Mouse (Mus musculus): ENCODE results near the gene Mark3. TPM values are rescaled to one million over a fixed set of nuclear protein-coding genes. Genes with fewer than 3 reads are reported as not detected.
A peak's percentile ranks its signal among the peaks of the same experiment; 100 is the strongest.
"Not testable (repeated sequence)": the region's sequence is repeated elsewhere in the genome, so short reads cannot be mapped to it uniquely, and the experiment has no call there.

The Mark3 gene
- 100 to 1,000 TPM in 1 of 4 experiments, 10 to 100 TPM in 3; 89.3 to 107 (median 96.8) TPM for total RNA-seq (2022)

DNA sequence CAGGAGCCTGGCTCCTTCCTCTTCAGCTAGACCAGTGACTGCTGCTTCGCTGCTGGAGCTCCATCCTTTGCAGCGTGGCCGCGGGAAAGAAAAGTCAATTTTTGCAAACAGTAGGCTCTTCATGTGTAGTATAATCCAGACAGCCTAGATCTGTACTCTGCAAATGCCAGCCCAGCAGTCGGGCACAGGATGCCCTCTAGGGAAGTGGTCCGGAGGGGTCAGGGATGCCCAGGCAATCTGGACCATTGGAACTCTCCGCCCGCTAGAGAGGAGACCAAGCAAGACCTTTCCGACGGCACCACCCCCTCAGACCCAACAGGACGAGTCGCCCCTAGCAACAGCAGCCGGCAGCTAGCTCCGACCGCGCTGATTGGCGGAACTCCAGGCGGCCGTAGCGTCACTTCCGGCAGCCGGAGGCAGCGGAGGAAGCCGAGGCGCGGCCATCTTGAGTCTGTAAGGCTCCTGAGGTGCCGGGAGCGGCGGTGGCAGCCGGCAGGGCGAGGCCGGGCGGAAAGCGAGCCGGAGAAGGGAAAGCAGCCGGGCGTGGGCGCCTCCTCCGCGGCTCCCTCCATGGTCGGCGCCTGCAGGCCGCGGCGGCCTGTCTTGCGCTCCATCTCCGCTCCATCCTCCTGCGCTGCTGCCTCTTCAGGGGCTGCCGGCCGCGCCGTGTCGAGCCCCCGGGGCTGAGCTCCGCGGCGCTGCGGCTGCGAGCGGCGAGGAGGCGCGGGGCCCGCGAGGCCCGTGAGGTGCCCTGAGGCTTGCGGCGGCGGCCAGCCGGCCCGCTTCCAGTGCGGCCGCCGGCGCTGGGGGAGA is at the start of gene Mark3:
Gene Mark3, plus strand, starts transcription at position 450 of the 813 bp plus-strand sequence.
- DNase-seq (ENCODE audit: low spot score in 2 of 2): peak; percentile 95 to 97

GRCm38 (mm10) chr12:111524883-111525282 is 49.4 kb upstream of the Mark3 start:
- DNase-seq (ENCODE audit: low spot score in 2 of 2): no peak

GRCm38 (mm10) chr12:111527643-111528281 is 46.6 kb upstream of the Mark3 start:
- DNase-seq (ENCODE audit: low spot score in 2 of 2): no peak

GRCm38 (mm10) chr12:111529192-111529591 is 45.1 kb upstream of the Mark3 start:
- no peak for DNase-seq (ENCODE audit: low spot score in 2 of 2)

DNA sequence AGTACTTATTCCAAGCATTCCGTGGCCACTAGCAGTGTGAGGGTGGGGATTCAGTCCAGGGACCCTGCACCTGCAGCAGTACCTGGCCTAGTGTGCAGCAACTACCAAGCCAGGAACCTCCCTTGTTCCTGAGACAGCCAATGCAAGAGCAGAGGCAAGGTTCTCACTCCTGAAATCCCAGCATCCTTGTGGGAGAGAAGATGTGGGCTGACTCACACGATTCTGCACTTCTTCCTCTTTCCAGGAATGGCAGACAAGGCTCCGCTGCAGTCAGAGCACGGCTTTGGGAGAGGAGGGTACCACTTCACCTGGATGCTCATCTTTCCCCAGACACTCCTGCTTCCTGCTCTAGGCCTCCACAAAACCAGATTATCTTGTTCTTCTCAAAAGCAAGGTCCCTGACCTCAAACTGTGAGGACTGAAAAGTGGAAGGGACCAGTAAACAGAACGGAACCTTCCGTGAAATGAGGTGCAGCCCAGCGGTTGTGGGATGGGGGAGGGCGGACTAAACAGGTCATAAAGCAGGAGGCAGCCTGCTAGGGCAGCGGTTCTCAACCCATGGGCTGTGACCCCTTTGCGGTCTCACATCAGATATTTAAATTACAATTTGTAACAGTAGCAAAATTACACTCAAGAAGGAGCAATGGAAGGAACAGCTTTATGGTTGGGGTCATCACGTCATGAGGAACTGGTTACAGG is 41.1 kb upstream of the Mark3 start:
- DNase-seq (ENCODE audit: low spot score in 2 of 2): no peak

- DNase-seq (ENCODE audit: low spot score in 2 of 2): no peak
Measured at GRCm38 (mm10) chr12:111535281-111535680, 39.0 kb upstream of the Mark3 start.

DNA sequence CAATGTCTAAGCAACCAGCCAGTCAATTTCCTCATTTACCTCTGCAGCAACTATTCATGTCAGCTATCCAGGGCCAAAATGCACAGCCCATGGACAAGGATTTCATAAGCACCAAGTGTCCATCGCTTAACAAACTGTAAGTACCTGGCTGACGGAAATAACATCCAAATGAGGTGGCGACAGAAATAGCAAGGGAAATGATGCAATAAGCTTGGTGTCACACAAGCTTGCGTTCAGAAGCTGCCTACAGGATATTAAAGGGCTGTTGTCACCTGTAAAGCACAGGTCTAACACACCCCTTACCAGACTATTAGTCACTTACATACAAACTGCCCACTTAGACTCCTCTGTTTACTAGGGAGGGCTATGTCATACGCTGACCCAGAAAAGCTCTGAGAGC is 38.6 kb upstream of the Mark3 start:
- no peak for DNase-seq (ENCODE audit: low spot score in 2 of 2)

DNA sequence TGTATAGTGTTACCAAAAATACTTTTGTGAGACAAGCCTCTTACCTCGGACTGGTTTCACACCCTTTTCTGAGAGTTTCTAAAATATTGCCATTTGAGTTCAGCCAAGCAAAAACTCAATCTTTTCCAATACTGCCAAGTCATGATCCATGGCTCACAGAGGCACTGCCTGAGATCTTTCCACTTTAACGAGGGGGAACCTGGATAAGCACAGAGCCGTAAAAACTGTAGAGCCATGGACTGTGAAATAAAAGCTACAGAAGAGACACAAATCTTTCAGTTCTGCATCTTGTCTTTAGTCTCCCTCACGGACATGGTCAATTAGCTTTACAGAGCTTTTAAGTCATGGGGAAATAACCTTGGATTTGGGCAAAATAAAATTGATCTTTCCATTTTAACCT is 37.6 kb upstream of the Mark3 start:
- no peak for DNase-seq (ENCODE audit: low spot score in 2 of 2)

DNA sequence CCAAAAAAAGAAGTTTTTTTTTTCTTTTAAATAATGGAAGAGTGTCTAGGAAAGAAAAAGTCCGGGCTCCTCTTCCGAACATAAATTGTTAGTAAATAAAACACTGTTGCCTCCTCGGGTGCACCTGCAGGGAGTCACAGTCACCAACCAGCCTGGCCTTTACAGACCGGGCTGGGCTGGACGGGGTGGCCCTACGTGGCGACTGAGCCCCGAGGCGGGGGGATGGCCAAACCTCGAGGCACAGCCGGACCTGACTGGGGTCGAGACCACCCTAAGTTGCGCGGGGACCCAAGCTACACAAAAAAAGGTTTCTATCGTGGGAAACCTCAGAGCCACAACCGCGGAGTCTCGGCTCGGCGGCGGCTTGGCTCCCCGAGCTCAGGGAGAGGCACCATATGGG is 37.0 kb upstream of the Mark3 start:
- no peak for DNase-seq (ENCODE audit: low spot score in 2 of 2)

DNA sequence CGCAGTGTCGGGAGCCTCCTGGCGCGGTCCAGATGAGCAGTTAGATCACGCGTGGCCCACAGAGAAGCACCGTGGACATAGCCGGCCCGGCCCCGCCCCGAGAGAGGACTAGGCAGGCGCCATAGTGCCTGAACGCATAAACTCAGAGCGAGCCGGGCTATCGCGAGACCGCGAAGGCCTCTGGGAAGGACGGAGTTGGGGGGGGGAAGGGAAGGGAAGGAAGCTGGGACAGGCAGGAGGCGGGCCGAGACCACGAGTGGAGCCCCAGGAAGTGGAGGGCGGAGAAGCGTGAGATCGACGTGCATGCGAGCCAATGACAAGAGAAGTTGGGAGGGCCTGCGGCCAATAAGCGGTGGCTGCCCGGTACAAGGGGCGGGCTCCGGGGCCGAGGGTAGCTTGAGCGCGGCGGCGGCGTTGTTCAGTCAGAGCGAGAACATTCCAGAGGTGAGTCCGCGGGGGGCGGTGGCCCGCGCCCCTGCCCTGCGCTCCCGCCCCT is 36.5 kb upstream of the Mark3 start, which contains the start of gene Eif5:
Gene Eif5, plus strand, starts transcription at position 221 of the 496 bp plus-strand sequence.
- peak; percentile 99 to 100 for DNase-seq (ENCODE audit: low spot score in 2 of 2)

GRCm38 (mm10) chr12:111538292-111539040 is 35.9 kb upstream of the Mark3 start:
- peak; percentile 45 to 64 for DNase-seq (ENCODE audit: low spot score in 2 of 2)

DNA sequence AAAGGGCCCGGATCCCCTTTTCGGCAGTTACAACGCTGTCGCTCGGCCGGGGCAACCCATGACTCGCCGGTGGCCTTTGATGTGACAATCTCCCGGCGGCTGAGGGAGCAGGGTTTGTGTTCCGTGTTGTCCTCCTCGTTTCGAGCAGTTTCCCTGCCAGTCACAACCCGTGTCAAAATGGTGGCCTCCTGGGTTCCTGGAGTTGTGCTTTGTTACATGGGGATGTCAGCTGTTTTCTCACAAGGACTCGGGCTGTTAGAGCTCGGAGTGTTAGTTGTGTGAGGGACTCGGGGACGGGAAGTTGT is 35.3 kb upstream of the Mark3 start:
- no peak for DNase-seq (ENCODE audit: low spot score in 2 of 2)

- no peak for DNase-seq (ENCODE audit: low spot score in 2 of 2)
Measured at GRCm38 (mm10) chr12:111547070-111547469, 27.3 kb upstream of the Mark3 start.

DNA sequence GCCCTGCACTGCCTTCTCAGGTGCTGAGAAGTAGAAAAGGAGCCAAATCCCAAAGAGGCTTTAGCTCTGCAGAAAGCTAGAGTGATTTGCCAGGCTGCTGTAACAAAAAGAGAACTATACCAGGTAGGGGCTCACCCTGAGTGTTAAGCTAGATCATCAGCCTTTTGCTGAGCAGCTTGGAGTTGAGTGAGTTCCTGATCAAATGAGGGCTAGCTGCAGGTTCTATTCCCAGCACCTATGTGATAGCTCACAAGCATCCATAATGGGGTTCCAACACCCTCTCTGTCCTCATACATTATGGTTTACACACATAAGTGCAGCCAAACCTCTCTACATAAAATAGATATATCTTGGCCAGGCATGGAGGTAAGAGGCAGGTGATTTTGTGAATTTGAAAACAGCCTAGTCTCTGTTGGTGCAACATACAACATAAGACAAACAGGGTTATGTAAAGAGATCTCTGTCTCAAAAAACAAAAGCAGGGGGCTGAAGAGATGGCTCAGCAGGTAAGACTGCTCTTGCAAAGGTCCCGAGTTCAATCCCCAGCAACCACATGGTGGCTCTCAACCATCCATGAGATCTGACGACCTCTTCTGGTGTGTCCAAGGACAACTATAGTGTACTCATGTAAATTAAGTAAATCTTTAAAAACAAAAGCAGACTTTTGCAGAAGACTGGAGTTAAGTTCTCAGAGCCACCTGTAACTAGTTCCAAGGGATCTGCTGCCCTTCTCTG is 25.6 kb upstream of the Mark3 start:
- DNase-seq (ENCODE audit: low spot score in 2 of 2): no peak

GRCm38 (mm10) chr12:111550679-111551078 is 23.6 kb upstream of the Mark3 start:
- DNase-seq (ENCODE audit: low spot score in 2 of 2): no peak

- DNase-seq (ENCODE audit: low spot score in 2 of 2): no peak
Measured at GRCm38 (mm10) chr12:111552342-111552741, 22.0 kb upstream of the Mark3 start.

DNA sequence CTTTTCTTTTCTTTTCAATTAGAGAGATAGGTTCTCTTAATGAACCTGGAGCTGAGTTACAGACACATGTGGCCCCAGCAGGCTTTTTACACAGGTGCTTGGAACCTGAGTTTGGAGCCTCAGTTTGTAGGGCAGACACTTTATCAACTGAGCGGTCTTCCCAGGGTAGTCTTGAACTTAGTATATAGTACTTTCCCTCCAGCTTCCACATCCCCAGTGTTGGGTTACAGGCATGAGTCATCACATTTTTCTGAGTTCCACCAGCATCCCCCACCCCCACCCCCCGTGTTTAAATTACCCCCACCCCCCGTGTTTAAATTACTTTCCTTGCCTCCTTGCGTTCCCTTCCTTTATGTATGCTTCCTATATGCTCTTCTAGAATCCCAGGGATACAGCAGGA is 19.0 kb upstream of the Mark3 start:
- no peak for DNase-seq (ENCODE audit: low spot score in 2 of 2)

DNA sequence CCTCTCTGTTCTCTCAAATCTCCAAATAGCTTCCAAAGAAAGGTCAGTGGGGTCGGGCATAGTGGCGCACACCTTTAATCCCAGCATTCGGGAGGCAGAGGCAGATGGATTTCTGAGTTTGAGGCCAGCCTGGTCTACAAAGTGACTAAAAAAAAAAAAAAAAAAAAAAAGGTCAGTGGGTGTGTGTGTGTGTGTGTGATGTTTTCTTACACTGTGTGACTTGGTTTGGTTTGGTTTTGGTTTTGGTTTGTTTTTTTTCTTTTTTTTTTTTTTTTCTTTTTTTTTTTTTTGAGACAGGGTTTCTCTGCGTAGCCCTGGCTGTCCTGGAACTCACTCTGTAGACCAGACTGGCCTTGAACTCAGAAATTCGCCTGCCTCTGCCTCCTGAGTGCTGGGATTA is 18.4 kb upstream of the Mark3 start:
- DNase-seq (ENCODE audit: low spot score in 2 of 2): not testable (repeated sequence)

- no peak for DNase-seq (ENCODE audit: low spot score in 2 of 2)
Measured at GRCm38 (mm10) chr12:111557538-111557937, 16.8 kb upstream of the Mark3 start.

GRCm38 (mm10) chr12:111558655-111559054 is 15.7 kb upstream of the Mark3 start:
- DNase-seq (ENCODE audit: low spot score in 2 of 2): no peak
